Mouse (Mus musculus) retina, embryonic 14.5 days (tissue): ENCODE measurements around the gene Aldh1a2.

ENCODE experiments used
- DNase-seq: peaks from one replicate; pipeline ENCODE4 v3.0.0-alpha.2; 2015; ENCODE audit warnings: low spot score

Aldh1a2 gene

DNA sequence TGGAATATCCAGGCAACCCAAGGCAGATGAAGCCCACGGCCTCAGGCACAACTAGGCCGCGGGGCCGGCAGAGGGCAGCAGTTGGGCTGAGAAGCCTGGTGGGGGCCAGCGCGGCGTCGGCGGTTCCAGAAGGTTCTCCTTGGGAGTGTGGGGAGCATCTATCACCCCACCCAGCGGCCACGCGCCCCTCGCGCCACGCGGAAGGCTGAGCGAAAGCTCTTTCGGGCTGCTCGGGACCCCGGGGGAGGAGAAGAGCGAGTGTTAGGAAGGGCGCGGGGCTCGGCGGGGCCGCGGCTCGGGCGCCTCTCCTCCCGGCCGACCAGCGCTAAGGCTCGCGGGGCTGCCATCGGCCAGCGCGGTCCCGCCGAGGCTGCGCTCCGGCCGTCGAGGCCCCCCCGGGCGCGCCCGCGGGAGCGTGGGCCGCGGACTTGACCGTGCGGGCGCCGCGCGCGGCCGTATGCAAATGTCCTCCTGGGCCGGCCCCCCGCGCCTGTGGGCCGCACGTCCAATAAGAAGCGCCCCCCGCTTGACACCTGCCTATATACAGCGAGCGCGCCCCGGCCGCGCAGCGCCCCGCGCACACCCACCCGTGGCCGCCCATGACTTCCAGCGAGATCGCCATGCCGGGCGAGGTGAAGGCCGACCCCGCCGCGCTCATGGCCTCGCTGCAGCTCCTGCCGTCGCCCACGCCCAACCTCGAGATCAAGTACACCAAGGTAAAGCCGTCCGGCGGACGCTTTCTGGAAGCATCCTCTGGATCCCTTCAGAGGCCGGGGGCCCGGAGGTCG is at the start of gene Aldh1a2:
Gene Aldh1a2, plus strand, starts transcription at position 542 of the 788 bp plus-strand sequence.
- DNase-seq = peak; percentile 79

DNA sequence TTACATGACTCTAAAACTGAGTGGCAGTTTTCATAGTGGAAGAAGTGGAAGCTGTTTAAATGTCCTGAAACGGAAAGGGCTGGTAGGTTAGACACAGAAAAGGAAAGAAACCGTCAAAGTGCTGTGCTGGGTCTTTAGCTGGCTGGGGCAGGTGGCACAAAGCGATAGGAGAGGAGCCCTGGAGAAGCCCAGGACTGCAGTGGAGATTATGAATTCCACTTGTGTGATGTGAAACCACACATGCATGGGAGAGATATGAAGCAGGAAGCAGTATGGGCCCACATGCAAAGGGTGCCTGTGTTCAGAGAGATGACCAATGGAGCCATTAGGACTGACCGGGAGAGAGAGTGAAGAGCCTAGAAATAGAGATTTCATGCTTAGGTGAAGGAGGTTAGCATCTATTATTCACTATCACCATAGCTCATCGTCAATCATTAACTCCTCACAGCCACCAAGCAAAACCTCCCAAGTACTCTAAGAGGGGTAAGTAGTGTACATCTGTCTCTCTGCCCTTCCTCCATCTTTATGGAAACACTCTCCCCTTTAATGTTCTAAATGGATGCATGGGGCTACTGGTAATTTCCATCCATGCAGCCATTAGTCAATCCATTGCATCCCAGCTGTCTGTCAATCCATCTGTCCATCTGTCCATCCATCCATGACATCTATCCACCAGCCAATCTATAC is 49.4 kb upstream of the Aldh1a2 start:
- DNase-seq = no peak

DNA sequence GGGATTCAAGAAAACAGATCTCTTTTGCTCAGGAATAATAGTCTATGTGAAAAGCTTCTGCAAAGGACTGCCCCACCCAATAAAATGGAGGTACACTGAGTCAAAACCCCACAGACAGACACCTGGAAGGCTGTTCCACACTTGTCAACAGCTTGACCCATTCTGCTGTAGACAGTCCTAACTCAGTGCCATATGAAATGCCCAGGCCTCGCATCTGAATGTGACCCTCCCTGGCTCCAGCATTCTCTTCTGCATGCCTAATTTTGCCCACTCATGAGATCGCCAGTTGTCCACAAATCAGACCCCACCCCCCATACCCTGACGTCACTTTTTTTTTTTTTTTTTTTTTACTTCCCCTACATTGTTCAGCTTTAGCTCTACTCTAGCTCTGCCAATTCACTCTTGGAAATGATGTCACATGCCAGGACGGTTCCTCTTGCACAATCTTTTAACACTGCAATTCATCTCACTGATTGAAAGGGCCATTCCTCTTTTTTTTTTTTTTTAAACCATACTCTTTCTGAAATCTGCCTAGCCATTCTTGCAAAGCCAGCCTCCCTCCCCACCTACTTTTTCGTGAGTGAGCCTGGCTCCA is 48.6 kb upstream of the Aldh1a2 start:
- DNase-seq = no peak

DNA sequence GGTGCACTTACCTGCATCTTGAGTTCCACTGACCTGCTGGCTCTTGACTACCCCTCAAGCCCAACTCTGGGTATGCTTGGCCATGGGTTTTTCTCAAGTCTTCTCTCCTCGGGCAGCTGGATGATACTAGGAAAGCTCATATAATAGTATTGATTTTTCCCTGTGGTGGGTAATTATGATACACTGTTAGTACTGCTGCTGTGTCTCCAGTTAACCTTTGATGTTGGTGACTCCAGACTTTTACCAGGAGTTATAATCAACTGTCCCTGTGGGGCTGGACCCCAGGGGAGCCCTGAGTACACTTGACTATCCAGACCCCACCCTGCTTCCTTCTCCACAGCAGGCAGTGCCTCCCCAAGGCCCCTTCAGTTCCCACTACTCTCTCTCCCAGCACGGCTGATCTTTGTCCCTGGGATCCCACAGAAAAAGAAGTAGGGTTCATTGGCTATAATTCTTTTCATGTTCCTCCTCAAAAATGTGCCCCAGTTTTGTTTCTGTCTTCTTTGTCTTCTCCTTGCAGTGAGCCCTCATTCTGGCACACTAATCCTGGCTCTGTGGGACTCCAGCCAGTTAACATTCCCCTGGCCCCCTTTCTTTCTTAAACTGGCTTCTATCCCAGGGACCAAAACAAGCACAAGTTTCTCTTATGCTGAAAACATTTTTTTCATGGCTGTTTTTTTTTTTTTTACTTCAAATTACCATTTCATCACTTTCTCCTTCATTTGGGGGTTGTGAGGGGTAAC is 47.9 kb upstream of the Aldh1a2 start:
- DNase-seq = peak; percentile 20

DNA sequence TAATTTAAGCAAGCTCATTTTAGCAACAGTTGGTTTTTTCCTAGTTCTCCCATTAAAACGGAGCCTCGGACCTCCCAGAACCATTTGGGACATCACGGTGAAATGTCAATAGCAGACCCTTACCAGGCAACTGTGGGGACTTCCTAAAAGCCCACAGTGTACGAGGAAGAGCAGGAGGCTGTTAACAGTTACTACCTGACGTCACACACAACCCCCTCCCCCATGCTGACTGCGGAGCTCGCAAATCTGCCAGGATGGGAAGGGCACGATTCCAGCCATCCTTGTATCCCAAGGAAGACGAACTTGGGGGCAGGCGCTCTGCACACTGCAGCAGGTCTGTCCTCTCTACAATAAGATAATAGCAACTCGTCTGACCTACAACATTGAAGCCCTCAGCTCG is 47.1 kb upstream of the Aldh1a2 start, which contains the start of gene Aqp9:
Gene Aqp9, minus strand, starts transcription at position 172 of the 400 bp plus-strand sequence.
- no peak for DNase-seq

DNA sequence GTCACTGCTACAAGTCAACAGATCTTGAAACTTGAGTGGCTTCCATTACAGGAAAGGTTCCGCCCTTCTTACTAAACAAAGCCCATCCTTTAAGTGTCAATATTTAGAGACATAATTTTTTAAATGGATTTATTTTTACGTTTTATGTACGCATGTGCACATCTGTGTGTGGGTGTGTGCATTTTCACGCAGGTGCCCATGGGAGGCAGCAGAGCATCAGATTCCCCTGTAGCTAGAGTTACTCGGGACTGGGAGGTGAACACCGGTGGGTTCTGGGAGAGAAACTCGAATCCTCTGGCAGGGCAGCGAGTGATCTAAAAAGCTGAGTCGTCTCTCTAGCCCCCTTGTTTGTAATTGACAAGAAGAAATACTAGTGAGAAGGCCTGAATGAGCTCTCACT is 42.1 kb upstream of the Aldh1a2 start:
- no peak for DNase-seq

DNA sequence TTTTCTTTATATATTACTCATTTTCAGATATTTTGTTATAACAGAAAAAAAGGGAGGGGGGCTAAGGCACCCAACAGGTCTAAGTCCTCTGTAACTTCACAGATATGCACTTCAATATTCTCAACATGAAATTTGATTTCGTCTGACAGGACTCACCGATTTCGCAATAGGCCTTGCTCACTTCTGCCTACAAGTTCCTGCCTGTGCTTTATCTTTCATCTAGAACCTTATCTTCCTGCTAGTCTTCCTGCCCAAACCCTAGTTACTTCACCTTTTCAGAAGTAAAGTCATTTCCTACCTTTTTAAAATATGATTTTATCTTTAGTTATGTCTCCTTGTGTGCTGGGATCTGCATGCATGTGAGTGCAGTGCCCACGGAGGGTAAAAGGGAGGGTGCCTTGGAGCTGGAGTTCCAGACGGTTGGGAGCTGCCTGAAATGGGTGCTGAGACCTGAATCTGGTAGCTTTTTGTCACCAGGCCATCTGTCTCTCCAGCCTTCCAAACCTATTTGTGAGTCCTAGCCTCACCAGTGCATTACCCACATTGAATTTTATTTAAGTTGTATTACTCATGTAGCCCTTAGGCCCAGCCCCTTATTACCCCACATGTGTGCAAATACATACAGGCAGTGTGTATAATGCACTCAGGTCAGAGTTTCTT is 41.1 kb upstream of the Aldh1a2 start:
- no peak for DNase-seq

DNA sequence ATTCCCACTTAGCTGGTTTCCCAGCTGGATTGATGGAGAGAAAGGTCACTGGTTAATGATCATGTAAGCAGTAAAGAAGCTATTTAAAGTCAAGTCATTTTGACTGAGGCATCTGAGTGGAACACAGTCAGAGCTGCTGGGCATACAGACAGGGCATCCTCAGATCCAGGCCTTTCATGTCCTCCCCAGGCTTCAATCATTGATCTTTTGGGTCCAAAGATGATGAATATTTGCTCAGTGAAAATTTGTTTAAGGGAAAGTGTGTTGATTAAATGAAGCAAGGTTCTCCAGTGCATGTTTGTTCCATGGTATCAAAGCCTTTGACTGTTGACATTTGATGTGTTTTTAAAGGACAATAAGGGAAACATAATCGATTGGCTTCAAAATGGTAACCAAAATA is 39.9 kb upstream of the Aldh1a2 start:
- no peak for DNase-seq

DNA sequence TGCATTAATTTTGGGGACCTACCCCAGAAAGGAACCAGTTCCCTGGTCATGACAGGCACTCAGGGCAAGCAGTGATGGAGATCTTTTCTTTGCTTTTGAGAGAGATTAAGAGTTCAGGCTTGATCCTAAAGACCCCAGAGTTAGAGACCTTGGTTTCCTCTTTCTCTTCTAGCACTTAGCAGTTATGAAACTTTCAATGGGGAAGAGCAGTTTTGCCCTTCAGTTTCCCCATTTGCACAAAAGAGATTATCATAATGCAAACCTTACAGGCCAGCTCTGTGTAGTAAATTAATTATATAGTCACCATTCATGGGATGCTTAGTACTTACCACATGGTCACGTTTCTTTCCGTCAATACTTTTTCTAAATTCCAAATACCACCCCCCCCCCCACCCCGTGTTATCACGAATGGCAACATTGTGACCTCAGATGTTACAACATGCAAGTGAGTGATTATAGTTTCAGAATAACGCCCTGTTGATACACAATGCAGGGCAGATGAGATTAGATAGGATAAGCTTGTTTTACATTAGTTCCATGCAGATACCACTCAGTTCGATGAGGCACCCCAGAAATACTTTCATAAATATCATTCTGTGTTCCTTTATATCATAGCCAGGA is 36.2 kb upstream of the Aldh1a2 start:
- DNase-seq = no peak

DNA sequence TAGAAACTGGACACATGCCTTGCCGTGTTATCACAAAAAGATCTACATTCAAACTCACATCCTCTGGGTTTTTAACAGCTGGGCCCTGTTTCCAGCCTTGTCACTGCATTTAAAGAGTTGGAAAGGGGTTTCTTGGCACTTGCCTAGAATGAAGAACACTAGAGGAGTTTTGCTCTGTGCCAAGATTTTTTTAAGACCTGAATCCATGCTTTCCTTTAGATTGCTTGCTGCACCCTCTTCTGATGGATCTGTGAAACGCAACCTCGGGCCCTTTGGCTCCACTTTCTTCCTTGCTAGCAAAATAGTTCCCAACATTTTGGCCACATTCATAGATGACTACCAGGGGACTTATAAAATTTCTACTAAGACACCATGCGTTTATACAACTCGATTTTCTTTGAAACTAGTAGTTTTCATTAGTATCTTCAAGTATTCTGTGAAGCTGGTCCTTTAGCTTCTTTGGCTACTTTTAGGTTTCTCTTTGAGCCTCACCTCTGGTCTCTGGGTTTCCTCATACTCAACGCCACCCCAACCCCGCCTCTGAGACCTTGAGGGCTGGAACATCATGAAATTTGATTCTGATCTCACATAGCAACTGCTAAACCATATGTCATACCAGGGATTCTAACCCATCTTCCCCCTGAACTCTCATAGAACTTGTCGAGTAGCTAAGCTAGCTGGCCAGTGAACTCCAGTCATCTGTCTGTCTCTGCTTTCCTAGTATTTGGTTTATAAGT is 35.5 kb upstream of the Aldh1a2 start:
- DNase-seq = no peak

DNA sequence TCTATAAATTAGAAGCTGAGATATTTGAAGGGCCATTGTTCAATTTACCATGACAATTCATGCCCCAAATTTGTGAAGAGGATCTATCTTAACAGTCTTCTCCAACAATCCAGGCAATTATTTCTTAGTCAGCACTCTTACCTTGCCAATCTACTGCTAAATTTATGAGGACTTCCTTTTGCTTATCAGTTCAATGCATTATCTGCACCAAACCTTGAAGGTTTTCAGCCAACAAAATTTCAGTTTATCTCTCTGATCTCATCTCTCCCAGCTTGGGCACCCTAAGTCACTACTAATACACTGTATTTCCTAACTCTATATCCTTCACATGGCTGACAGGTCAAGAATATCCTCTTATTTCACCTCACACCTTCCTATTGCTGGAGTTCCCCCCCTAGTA is 30.3 kb upstream of the Aldh1a2 start:
- DNase-seq = no peak

DNA sequence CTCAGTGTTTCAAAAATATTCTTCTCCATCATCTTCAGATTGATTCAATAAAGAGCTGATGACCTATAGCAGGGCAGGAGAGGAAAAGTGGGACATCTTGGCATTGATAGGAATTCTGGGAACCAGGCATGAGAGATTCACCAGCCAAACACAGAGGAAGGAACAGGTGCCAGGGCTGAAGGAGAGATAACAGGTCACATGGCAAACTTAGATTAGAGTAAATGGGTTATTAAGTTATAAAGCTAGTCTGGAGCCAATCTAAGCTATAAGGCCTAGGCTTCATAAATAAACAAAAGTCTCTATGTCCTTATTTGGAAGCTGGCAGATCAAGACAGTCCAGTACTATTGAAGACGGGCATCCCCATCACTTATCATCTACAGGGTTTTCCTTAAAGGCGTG is 29.8 kb upstream of the Aldh1a2 start:
- no peak for DNase-seq

DNA sequence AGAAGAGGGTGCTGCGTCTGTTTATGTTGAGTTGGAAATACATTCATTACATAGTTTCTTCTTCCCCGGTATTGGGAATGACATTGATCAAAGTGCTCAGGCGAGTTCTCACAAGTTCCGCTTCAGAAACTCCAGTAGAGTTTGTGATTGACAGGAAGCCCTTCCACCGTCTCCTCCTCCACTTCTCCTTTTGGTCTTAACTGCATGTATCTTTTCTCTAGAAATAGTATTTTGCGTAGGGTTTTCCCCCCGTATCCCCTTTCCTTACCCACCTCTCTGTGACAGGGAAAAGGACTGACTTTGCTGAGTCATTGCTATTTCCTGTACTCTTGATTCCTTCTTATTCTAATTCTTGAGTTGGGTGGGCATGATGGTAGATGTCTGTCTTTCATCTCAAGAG is 28.2 kb upstream of the Aldh1a2 start:
- DNase-seq = no peak

DNA sequence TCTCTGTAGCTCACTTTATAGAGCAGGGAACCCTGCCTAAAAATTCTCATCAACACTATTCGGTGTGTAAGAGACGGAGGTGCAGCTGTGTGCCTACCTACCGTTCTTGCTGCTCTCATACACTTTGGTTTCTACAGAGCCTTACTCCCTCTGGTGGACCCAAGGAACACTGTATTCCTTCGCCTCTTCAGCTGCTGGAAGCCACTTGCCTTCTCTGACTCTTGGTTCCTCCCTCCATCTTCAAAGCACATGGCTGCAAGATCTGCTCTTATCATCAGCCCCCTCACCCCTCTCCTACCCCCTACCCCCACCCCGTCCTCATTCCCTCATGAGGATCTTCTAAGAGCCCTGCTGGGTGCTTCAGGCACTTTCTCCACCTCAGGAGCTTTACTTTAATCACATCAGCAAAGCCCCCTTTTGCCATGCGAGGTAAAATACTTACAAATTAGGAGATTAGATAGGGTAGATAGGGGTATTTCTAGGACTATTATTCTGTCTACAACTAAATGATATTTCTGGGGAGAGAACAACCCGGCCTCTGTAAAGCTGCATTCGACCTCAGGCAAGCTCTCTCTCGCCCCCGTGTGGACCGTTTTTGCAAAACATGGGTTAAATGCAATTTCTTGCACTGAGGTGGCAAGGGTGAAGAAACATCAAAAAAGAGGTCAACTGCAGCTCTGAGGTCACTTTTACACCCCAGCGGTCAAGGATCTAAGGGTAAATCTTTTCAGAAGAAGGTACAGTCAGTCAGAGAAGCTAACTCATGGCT is 26.8 kb upstream of the Aldh1a2 start:
- peak; percentile 85 for DNase-seq

DNA sequence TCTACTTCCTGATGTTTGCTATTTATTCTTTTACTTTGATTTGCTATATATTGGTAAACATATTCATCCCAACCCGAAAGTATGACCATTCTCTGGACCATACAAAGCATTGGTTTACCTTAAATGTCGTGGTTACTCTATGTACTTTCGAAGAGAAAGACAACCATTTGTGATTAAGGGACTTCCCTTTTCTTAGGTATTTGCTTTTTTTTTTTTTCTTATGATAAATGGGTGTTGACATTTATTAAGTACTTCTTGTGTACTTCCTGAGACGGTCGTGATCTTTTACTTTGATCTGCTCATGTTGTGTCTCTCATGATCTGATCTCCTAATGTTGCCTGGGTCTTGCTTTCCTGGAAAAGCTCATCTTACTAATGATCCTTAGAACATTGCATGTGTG is 16.8 kb upstream of the Aldh1a2 start:
- DNase-seq = no peak

DNA sequence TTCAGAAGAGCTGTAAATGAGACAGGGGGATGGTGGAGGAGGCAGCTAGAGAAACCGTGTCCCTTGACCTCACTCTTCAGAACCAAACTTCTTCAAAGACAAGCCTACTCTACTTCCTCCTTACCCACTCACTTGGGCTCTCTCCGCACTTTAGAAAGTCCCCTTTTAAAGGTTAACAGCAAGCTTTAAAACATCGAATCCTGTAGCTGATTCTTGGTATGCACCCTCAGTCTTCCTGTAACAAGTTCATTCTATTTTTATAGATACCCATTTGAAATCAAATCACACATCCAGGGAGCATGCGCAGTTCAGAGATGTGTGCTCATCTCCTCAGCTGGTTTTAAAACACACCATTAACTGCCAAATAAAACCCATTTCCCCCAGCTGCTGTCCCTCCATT is 13.3 kb upstream of the Aldh1a2 start:
- DNase-seq = no peak

DNA sequence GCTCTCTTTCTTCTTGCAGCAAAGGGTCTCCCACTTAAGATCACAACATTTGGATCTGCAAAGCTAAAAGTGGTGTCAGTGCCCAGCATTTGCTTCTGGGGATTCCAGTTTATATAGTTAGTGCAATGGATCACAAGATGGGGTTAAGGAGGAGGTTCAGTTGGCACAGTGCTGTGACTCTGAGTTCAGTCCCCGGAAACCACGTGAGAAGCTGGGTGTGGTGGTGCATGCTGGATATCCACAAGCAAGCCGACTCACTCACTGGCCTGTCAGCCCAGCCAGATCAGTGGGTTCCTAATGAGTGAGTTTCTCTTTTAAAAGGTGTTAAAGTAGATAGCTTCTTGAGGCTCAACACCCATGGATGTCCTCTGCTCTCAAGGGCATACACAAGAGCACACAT is 6.3 kb upstream of the Aldh1a2 start:
- no peak for DNase-seq

DNA sequence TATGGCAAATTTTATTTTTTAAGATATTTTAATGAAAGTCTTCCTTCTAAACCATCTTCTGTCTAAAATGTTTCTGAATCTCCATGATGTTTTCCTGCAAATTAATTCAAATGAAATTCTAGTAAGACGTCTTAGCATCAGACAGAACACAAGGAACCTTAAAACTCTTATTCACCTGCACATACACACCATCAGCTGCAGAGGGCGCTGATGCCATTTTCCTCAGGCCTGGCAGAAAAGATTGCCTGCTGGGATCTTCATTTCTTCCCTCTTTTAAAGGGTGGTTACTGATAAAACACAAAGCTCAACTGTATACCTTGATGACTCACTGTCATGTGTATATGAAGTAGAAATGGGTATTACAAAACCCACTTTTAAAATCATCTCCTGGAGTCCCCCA is 4.7 kb upstream of the Aldh1a2 start:
- DNase-seq = peak; percentile 65

DNA sequence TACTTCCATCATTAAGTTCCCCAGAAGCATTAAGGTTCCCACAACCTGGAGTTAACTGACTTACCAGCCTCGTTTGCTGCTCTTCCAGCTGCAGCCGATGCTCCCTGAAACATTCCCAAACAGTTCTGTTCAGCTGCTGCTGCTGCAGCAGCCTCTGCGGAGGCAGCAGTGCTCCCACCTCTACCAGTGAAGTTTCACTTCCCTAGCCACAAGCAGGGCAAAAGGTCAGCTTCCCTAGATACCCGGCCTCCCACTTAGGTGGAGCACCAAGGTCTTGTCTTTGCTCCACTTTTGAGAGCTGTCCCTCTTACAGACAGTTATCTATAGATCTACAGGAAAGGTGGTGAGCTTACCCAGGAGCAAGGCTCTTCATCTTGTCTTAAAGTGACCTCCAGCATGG is 2.0 kb upstream of the Aldh1a2 start:
- DNase-seq = no peak
